8 mouse cellular contexts compared by ENCODE assay signal in the genomic region with DNA sequence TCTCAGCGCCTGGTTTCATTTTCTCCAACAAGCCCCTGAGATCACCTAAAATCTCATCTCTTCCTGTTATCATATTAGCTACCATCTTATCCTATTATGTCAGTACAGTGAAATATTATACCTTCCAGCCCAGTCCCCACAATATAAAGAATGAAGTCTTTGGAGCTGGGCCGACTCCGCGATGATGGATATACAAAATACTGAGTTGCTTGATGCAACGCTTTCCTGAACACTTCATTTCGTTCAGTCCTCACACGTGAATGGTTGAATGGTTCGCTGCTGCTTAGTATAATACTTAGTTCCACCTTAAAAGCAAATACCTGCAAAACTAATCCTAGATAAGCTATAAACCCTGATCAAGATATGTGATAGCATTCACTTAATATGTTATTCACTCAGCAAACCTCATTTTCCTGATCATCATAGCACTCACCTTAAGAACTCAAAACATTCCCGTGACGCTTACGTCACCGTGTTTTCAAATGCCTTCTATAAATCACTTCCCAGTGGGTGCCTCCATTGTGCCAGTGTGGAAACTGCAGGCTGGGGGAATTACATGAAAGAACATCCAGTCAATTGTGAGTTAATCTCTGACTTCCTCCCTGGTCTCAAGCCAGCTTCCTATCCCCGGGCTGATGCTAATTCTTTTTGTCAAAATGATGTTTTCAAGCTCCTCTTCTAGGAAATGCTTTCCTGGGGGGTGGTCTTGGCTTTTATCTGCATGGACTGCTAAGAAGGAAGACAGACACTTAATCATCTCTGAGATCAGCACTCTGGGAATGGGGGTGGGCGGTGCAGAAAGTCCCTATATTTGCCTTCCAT. TPM values are rescaled to one million over a fixed set of nuclear protein-coding genes. Genes with fewer than 3 reads are reported as not detected.
A peak's percentile ranks its signal among the peaks of the same experiment; 100 is the strongest.
DNase-seq lines count a peak whose midpoint lies in the region; ATAC-seq lines count a peak whose summit lies in the region.

A gene (minus strand): TSS at position 466 of the 822 bp plus-strand sequence.

- intact Hi-C loops in left cerebral cortex, postnatal 36 days (cut with DNase I) = no loop called here

- no peaks in the 10 kb centered on the region for H3K36me3 ChIP-seq in forebrain, embryonic 16.5 days (ENCODE audit: control insufficient read depth, insufficient read depth)
- no peaks in the 10 kb centered on the region for H3K36me3 ChIP-seq in hindbrain, embryonic 10.5 days
- no peaks in the 10 kb centered on the region for H3K36me3 ChIP-seq in neural tube, embryonic 13.5 days

- no peaks in the 10 kb centered on the region for H3K9me3 ChIP-seq in forebrain, embryonic 16.5 days (ENCODE audit: control insufficient read depth, low read length)
- no peaks in the 10 kb centered on the region for H3K9me3 ChIP-seq in hindbrain, embryonic 10.5 days
- no peaks in the 10 kb centered on the region for H3K9me3 ChIP-seq in neural tube, embryonic 13.5 days

- DNase-seq in frontal cortex, postnatal 36 days (ENCODE audit: low spot score in 2 of 2) = no peak
- no peak for DNase-seq in adrenal gland, postnatal 25 days
- no peak for DNase-seq in hindbrain, embryonic 10.5 days (ENCODE audit: low spot score)
- no peak for DNase-seq in left cerebral cortex, postnatal 36 days (ENCODE audit: low spot score in 2 of 2)
- no peak for DNase-seq in cerebellum, adult 11-12 months

- peak within 1 kb of the TSS; percentile 12; the same call in 1 of the 2 replicates for H3K4me3 ChIP-seq in forebrain, embryonic 16.5 days (replicated peaks; ENCODE audit: low read length)
- no peak within 1 kb of the TSS for H3K4me3 ChIP-seq in hindbrain, embryonic 10.5 days
- no peak within 1 kb of the TSS for H3K4me3 ChIP-seq in neural tube, embryonic 13.5 days

- H3K4me1 ChIP-seq in forebrain, embryonic 16.5 days (replicated peaks; ENCODE audit: control insufficient read depth, insufficient read depth, low read length) = peaks cover 21% of the 10 kb centered on the region
- peaks cover 10% of the 10 kb centered on the region for H3K4me1 ChIP-seq in hindbrain, embryonic 10.5 days (replicated peaks)
- peaks cover 18% of the 10 kb centered on the region for H3K4me1 ChIP-seq in neural tube, embryonic 13.5 days (replicated peaks)

- H3K27ac ChIP-seq in forebrain, embryonic 16.5 days (ENCODE audit: low read length) = peak within 1 kb of the TSS; percentile 13
- no peak within 1 kb of the TSS for H3K27ac ChIP-seq in hindbrain, embryonic 10.5 days
- peak within 1 kb of the TSS; percentile 29 for H3K27ac ChIP-seq in neural tube, embryonic 13.5 days (replicated peaks)

- peak within 1 kb of the TSS; percentile 40 for H3K4me2 ChIP-seq in forebrain, embryonic 16.5 days (ENCODE audit: low read length)
- H3K4me2 ChIP-seq in neural tube, embryonic 13.5 days = peak within 1 kb of the TSS; percentile 28

- peak; percentile 52 for ATAC-seq in frontal cortex, adult (ENCODE audit: low TSS enrichment)
- ATAC-seq in forebrain, embryonic 16.5 days = peak; percentile 68
- peak; percentile 67 for ATAC-seq in neural tube, embryonic 13.5 days (ENCODE audit: low read depth)

- 0 out of 2 replicates have a peak within 1 kb of the TSS, but pooled peaks have one; percentile 5 for H3K9ac ChIP-seq in forebrain, embryonic 16.5 days (replicated peaks; ENCODE audit: low read depth, low read length)
- no peak within 1 kb of the TSS for H3K9ac ChIP-seq in neural tube, embryonic 13.5 days

- WGBS in forebrain, embryonic 16.5 days = 18% methylated on average over 14 of the region's 14 CpGs
- 52% methylated on average over 14 of the region's 14 CpGs for WGBS in hindbrain, embryonic 10.5 days
- 29% methylated on average over 14 of the region's 14 CpGs for WGBS in neural tube, embryonic 13.5 days

- no peaks in the 10 kb centered on the region for H3K27me3 ChIP-seq in forebrain, embryonic 16.5 days (replicated peaks; ENCODE audit: control insufficient read depth, insufficient read depth, low read length)
- no peaks in the 10 kb centered on the region for H3K27me3 ChIP-seq in hindbrain, embryonic 10.5 days (ENCODE audit: insufficient read depth, poor library complexity, severe bottlenecking)
- H3K27me3 ChIP-seq in neural tube, embryonic 13.5 days = no peaks in the 10 kb centered on the region

RNA-seq across cellular contexts. Expression of the gene that starts here (rescaled TPM):
- 69.1 and 70.1 TPM in 2 replicates for total RNA-seq in adrenal gland, postnatal 25 days (2021)
- polyA plus RNA-seq in forebrain, embryonic 16.5 days (2015; fragmentation: Nextera tagmentation; extraction: Ambion mirVana) = 43.7 and 48.2 TPM in 2 replicates
- 23.7 and 25.3 TPM in 2 replicates for polyA plus RNA-seq in hindbrain, embryonic 10.5 days (2016; fragmentation: Nextera tagmentation; extraction: Ambion mirVana)
- total RNA-seq in left cerebral cortex, postnatal 36 days (2021) = 100 to 1,000 TPM; 173 to 177 TPM
- 54.8 and 65.5 TPM in 2 replicates for polyA plus RNA-seq in neural tube, embryonic 13.5 days (2015; fragmentation: Nextera tagmentation; extraction: Ambion mirVana)
